Mouse (Mus musculus) intestine, postnatal 0 days (tissue): ENCODE data around the gene P4hb. TPM values are rescaled to one million over a fixed set of nuclear protein-coding genes. Genes with fewer than 3 reads are reported as not detected.

Experiments used
- ATAC-seq: fragments of 200-750 bp; cut with Nextera tagmentation; 2 replicates; pipeline ENCODE4 v1.8.0; 2017; ENCODE audit warnings: mild to moderate bottlenecking, moderate TSS enrichment, moderate library complexity
- H3K27ac ChIP-seq: fragments of 300-500 bp; sonication (generic); 2 replicates; pipeline ENCODE4 v1.5.1; 2014; ENCODE audit warnings: mild to moderate bottlenecking, low read depth, low read length, moderate library complexity
- H3K27me3 ChIP-seq: fragments of 300-500 bp; sonication (generic); replicated peaks from 2 replicates; pipeline ENCODE4 v1.6.1; 2014; ENCODE audit warnings: low read length, mixed read lengths; ENCODE audit not compliant: control insufficient read depth, insufficient read depth
- H3K36me3 ChIP-seq: fragments of 300-500 bp; sonication (generic); 2 replicates; pipeline ENCODE4 v1.6.1; 2014; ENCODE audit warnings: mild to moderate bottlenecking, moderate library complexity; ENCODE audit not compliant: control insufficient read depth, insufficient read depth
- H3K4me1 ChIP-seq: fragments of 300-500 bp; sonication (generic); replicated peaks from 2 replicates; pipeline ENCODE4 v1.6.1; 2014; ENCODE audit warnings: antibody characterized with exemption, low read length, mixed read lengths; ENCODE audit not compliant: control insufficient read depth, insufficient read depth
- H3K4me2 ChIP-seq: fragments of 300-500 bp; sonication (generic); replicated peaks from 2 replicates; pipeline ENCODE4 v1.6.1; 2014; ENCODE audit warnings: low read depth, mild to moderate bottlenecking, moderate library complexity
- H3K4me3 ChIP-seq: fragments of 300-500 bp; sonication (generic); 2 replicates; pipeline ENCODE4 v1.5.1; 2014; ENCODE audit warnings: low read depth, low read length
- H3K9ac ChIP-seq: fragments of 300-500 bp; sonication (generic); 2 replicates; pipeline ENCODE4 v1.6.1; 2014; ENCODE audit warnings: mild to moderate bottlenecking, low read depth, low read length
- H3K9me3 ChIP-seq: fragments of 300-500 bp; sonication (generic); 2 replicates; pipeline ENCODE4 v1.6.1; 2016; ENCODE audit warnings: mixed run types; ENCODE audit not compliant: control insufficient read depth
- CTCF ChIP-seq: sonication (generic); IDR thresholded peaks from 2 replicates; pipeline ENCODE4 v1.5.1; 2016; ENCODE audit warnings: low read depth, mild to moderate bottlenecking, control low read depth, antibody characterized with exemption, moderate library complexity
- WGBS: fragments of 180-500 bp; shearing (Covaris S2); extraction: QIAGEN DNeasy Blood & Tissue Kit; methylation state at CpG from one replicate; pipeline ENCODE4 v1.1.7; 2014; 5-methylcytosine and 5-hydroxymethylcytosine counted together
- polyA plus RNA-seq: library from polyadenylated mRNA; unstranded; fragments of >200 nt; fragmentation: Nextera tagmentation; extraction: Ambion mirVana; gene quantifications from 2 replicates; pipeline ENCODE4 v1.2.1, GENCODE M21; 2015

P4hb gene
- polyA plus RNA-seq, 1 experiment from 2014 or later: 2,539 TPM

DNA sequence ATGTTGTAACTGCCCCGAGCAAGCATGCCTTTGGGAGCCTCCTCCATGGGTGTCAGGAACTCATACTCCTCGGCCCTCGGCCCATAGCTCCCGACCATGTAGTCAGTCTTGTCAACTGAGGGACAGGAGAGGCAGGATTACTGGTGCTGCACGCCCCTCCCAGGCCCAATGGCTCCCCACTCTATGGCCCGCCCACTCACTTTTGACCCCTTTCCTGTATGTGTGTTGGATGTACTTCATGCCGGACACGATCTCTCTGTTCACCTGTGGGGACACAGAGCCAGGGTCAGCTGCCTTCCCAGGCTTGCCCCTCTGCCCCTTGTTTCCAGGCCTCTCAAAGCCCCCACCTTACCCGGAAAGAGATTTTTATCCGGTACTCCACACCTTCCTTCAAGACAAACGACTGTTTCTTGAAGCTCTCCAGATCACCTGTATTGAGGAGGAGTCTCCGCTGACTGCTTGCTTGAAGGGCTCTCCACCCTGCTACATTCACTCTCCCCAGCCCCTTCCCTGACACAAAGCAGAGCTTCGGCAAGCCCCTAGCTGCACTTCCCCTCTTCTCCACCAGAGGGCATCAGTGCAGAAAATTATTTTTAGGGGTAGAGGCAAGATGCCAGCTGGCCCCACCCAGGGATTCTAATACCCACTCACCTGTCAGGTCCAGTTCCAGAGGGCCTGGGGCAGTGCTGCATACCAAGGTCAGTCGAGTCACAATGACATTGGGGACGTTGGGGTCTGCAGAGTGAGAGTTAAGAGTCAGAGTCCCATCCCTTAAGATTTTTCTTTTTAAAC is 6.5 kb upstream of the P4hb start:
- Histone ChIP-seq H3K36me3 (peaks cover 27% of the 10 kb centered on the region), H3K9me3 (no peaks in the 10 kb centered on the region), H3K4me2 (peak overlapping the region; percentile 86), H3K4me3 (peak overlapping the region; percentile 85), H3K27ac (peak overlapping the region; percentile 99), H3K4me1 (peaks cover 22% of the 10 kb centered on the region; the same call in 1 of the 2 replicates), H3K9ac (peak overlapping the region; percentile 100), H3K27me3 (no peaks in the 10 kb centered on the region)
- ATAC-seq: no peak
- TF ChIP-seq CTCF: peak; percentile 87
- 54% methylated on average over 15 of the region's 15 CpGs for WGBS

GRCm38 (mm10) chr11:120578694-120579243 is 5.7 kb upstream of the P4hb start:
- Histone ChIP-seq H3K9ac (no peak overlapping the region), H3K36me3 (peaks cover 27% of the 10 kb centered on the region), H3K9me3 (no peaks in the 10 kb centered on the region), H3K4me1 (peaks cover 22% of the 10 kb centered on the region; the same call in 1 of the 2 replicates), H3K27ac (peak overlapping the region; percentile 99), H3K4me2 (no peak overlapping the region), H3K4me3 (no peak overlapping the region), H3K27me3 (no peaks in the 10 kb centered on the region)
- 79% methylated on average over 11 of the region's 11 CpGs for WGBS
- no peak for ATAC-seq
- TF ChIP-seq CTCF: no peak

DNA sequence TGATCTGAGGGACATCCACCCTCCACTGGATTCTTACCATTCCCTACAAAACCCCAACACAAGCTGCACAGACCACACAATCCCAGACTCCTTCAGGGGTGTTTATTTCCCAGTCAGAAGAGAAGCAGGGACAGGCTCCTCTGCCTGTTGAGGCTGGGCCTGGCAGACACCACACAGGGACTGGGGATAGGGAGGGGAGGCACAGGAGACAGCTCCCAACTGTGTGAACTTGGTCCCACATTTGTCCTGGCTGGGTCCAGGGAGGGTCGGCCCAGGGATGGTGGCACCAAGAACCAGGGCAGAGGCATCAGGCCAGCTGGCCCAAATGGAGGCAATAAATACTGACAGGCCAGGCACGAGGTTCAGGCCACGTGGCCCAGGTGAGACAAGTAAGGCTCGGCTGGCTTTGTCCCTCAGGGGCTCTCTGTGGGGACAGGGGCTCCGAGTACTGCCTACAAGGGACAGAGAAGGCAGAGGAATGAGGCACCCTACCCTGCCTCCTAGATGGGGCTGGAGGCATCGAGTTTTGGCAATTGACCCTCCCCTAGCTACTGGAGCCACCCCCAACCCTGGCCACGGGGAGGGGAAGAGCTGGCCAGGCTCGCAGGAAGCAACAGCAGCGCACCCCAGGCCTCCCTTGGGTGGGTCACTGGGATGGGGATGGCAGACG is 5.1 kb upstream of the P4hb start:
- H3K4me1 ChIP-seq: peaks cover 22% of the 10 kb centered on the region; the same call in 1 of the 2 replicates
- H3K36me3 ChIP-seq: peaks cover 27% of the 10 kb centered on the region
- ATAC-seq: no peak
- H3K27ac ChIP-seq: peak overlapping the region; percentile 99
- H3K4me3 ChIP-seq: no peak overlapping the region
- 0 out of 2 replicates have a peak overlapping the region, but pooled peaks have one; percentile 47 for H3K4me2 ChIP-seq
- H3K9me3 ChIP-seq: no peaks in the 10 kb centered on the region
- TF ChIP-seq CTCF: no peak
- 0 out of 2 replicates have a peak overlapping the region, but pooled peaks have one; percentile 28 for H3K9ac ChIP-seq
- H3K27me3 ChIP-seq: no peaks in the 10 kb centered on the region
- WGBS: 73% methylated on average over 10 of the region's 10 CpGs

DNA sequence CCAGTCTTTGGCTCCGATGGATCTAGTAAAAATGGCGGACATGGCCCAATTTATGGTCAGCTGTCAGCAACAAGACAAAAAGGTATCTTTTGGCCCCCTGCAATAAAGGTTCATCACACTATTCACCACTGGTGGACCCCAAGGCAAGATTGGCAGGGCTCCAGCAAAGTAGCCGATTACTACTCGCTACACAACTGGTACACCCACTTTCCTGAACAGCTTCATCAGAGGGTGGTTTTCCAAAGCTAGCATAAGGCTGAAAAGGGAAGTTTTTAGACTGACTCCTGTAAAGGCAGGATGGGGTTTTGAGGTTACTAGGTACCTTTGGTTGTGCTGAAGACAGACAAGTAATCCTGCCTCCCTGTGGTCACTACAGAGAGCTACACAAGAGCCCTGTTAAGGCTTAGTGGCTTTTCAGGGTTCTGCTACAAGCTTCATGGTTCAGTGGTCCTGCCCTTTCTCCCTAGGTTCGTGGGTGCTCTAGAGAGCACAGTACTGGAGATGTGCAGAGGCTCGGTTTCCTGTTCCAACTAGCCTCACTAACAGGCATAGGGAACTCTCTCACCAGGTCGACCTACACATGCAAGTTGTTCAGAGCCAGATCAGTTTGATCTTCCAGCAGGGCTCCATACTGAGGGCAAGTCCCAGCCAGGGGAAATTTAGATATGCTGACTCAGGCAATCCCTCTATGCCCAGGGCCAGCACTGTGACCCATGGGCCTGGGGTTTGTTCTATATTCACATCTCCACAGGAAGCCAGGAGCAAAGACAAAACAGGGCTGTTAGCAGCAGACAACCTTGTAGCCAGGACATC is 4.4 kb upstream of the P4hb start:
- Histone ChIP-seq H3K4me2 (peak overlapping the region; percentile 47), H3K4me1 (peaks cover 19% of the 10 kb centered on the region; the same call in 1 of the 2 replicates), H3K4me3 (no peak overlapping the region), H3K36me3 (peaks cover 27% of the 10 kb centered on the region), H3K9ac (peak overlapping the region; percentile 28; the same call in 1 of the 2 replicates), H3K27ac (peak overlapping the region; percentile 99), H3K27me3 (no peaks in the 10 kb centered on the region), H3K9me3 (no peaks in the 10 kb centered on the region)
- peak; percentile 74 for TF ChIP-seq CTCF
- no peak for ATAC-seq
- WGBS: 76% methylated on average over 7 of the region's 7 CpGs

DNA sequence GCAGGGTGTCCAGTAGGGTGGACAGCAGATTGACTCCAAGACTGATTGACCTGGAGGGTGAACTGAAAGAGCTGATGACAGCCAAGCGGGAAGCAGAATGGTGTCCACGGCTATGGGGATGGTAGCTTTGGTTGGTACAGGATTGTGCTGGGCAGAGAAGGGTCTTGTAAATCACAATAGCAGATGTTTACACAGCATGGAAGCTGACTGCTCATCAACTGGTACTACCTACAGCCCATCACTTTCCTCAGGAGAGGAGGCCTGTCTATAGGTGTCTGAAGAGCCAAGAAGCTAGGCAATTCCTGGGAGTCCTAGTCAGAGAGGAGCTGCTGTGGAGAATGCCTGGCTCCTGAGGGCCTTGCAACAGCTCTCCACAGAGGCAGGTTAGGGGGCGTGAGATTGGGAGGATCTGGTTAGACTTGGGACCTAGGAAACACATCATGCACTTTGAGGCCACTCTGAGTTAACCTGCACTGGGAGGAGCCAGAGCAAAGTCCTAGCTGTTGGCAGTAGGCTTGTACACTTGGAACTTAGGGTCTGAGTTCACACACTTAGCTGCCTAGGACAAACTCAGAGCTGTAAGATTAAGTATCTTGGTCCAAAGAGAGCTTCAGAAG is 3.4 kb upstream of the P4hb start:
- WGBS: 64% methylated on average over 3 of the region's 3 CpGs
- peak; percentile 32 for ATAC-seq
- TF ChIP-seq CTCF: no peak

More for the DNA sequence above, 3.4 kb upstream of the P4hb start:
- Histone ChIP-seq H3K4me3 (no peak overlapping the region), H3K9me3 (no peaks in the 10 kb centered on the region), H3K27ac (peak overlapping the region; percentile 99), H3K4me1 (peaks cover 11% of the 10 kb centered on the region; the same call in 1 of the 2 replicates), H3K4me2 (peak overlapping the region; percentile 47; the same call in 1 of the 2 replicates), H3K9ac (peak overlapping the region; percentile 40), H3K27me3 (no peaks in the 10 kb centered on the region), H3K36me3 (peaks cover 28% of the 10 kb centered on the region)
